Mouse (Mus musculus) kidney, postnatal 4 days (tissue): Measurements from ENCODE around the gene Rnf207.

Source experiments
- DNase-seq, 2 experiments: peaks; one replicate each; pipeline ENCODE4 v3.0.0; 2021; ENCODE audit warnings: mixed read lengths in 2 of 2

Rnf207 gene

GRCm38 (mm10) chr4:152328691-152329090 lies 9.9 kb upstream of the Rnf207 start:
- DNase-seq = peak; percentile 71 to 76

GRCm38 (mm10) chr4:152326543-152326942 lies 7.8 kb upstream of the Rnf207 start:
- no peak for DNase-seq

- peak; percentile 92 to 95 for DNase-seq
These were observed 7.0 kb upstream of the Rnf207 start, which contains the start of gene Rpl22 for GRCm38 (mm10) chr4:152325574-152326411. TSS of gene Rpl22 (plus strand) at chr4:152325742.

GRCm38 (mm10) chr4:152324641-152325562 lies 6.1 kb upstream of the Rnf207 start:
- no peak for DNase-seq

GRCm38 (mm10) chr4:152321464-152321863 lies 2.7 kb upstream of the Rnf207 start:
- DNase-seq = no peak

- no peak for DNase-seq
These were observed 1.2 kb downstream of the Rnf207 start for GRCm38 (mm10) chr4:152317631-152318033.

- no peak for DNase-seq
These were observed 3.1 kb downstream of the Rnf207 start for GRCm38 (mm10) chr4:152315498-152316213.

- peak; percentile 76 to 84 for DNase-seq
These were observed 4.9 kb downstream of the Rnf207 start for GRCm38 (mm10) chr4:152313934-152314333.

GRCm38 (mm10) chr4:152313211-152313632 lies 5.6 kb downstream of the Rnf207 start:
- DNase-seq = peak; percentile 49 to 62

GRCm38 (mm10) chr4:152312186-152312585 lies 6.6 kb downstream of the Rnf207 start:
- no peak for DNase-seq

GRCm38 (mm10) chr4:152307542-152307941 lies 11.3 kb downstream of the Rnf207 start:
- no peak for DNase-seq

GRCm38 (mm10) chr4:152305991-152306390 lies 12.8 kb downstream of the Rnf207 start:
- no peak for DNase-seq

GRCm38 (mm10) chr4:152304685-152305084 lies 14.1 kb downstream of the Rnf207 start:
- DNase-seq = no peak

GRCm38 (mm10) chr4:152303172-152303571 lies 15.6 kb downstream of the Rnf207 start:
- peak in 1 of 2 experiments; percentile 56 for DNase-seq

GRCm38 (mm10) chr4:152302012-152302411 lies 16.8 kb downstream of the Rnf207 start:
- peak in 1 of 2 experiments; percentile 47 for DNase-seq

- no peak for DNase-seq
These were observed 18.4 kb downstream of the Rnf207 start for GRCm38 (mm10) chr4:152300375-152300774.

- no peak for DNase-seq
These were observed 20.0 kb downstream of the Rnf207 start for GRCm38 (mm10) chr4:152298836-152299235.

GRCm38 (mm10) chr4:152296874-152297861 lies 21.6 kb downstream of the Rnf207 start, which contains the start of gene Icmt:
TSS of gene Icmt (plus strand) at chr4:152297227.
- peak; percentile 100 for DNase-seq

- DNase-seq = no peak
These were observed 22.4 kb downstream of the Rnf207 start for GRCm38 (mm10) chr4:152296371-152296770.

- DNase-seq = no peak
These were observed 22.9 kb downstream of the Rnf207 start for GRCm38 (mm10) chr4:152295916-152296315.
